Mouse (Mus musculus) right cerebral cortex, adult 2 months (tissue): ENCODE results near the gene Ice1.

Source experiments
- DNase-seq, 2 experiments: peaks; one replicate each; pipeline ENCODE4 v3.0.0; 2021 to 2022; ENCODE audit warnings: low spot score in 2 of 2

Ice1 gene

GRCm38 (mm10) chr13:70574216-70574615, 63.2 kb downstream of the Ice1 start:
- no peak for DNase-seq

- DNase-seq, result no peak
Measured at GRCm38 (mm10) chr13:70567889-70568288, 69.5 kb downstream of the Ice1 start.

- no peak for DNase-seq
Measured at GRCm38 (mm10) chr13:70553456-70553855, 84.0 kb downstream of the Ice1 start.

DNA sequence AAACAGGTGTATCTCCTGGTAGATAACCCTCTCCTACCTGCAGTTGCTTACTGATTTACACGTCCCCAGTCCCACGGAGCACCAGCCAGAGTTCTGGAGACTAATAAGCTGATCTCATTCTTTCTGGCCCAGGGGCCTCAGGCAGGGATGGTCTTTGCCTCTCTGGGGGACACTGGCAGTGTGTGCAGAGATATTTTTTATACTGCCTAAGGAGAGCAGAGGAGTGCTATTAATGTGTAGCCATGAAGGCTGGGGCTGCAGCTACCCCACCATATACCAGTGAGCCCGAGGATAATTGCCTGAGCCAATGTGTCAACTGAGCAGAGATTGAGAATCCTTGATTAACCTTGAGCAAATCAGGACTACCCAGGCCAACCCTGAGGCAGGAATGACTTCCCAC, 90.0 kb downstream of the Ice1 start:
- DNase-seq, result no peak

DNA sequence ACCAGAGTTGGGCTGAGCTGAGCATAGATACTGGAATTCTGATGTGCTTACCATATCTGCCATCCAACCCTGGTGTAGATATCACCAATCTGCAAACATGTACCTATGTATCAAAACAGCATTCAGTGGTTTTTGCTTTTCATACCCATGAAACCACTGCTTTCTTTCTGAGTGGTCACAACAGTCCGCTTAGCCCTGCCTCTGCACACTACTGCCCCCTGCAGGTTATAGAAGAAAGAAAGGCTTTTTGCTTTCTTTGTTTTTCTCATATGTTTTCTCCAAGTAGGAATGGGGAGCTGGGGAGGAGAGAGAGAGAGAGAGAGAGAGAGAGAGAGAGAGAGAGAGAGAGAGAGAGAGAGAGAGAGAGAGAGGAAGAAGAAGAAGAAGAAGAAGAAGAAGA, 92.2 kb downstream of the Ice1 start:
- DNase-seq, result peak in 1 of 2 experiments; percentile 3

- no peak for DNase-seq
Measured at GRCm38 (mm10) chr13:70539842-70540241, 97.6 kb downstream of the Ice1 start.

GRCm38 (mm10) chr13:70533412-70533811, 104.0 kb downstream of the Ice1 start:
- DNase-seq, result no peak

DNA sequence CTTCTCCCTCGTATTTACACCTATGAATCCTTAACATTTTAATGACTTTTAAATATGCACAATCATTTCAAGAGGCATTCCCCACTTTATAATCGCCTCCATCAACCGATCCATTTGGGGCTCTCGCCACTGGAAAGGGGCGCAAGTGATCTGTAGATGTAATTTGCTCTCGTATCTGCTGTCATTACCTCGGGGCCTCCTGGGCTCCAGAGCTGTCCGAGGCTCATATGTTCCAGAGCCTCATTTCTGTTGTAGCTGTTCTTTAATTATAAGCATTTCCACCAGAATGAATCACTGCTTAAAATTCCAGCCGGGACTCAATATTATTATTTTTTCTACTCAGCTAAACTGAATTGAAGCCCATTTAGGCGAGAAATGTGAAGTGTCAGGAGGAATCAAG, 104.7 kb downstream of the Ice1 start:
- DNase-seq, result no peak

- no peak for DNase-seq
Measured at GRCm38 (mm10) chr13:70517651-70518050, 119.8 kb downstream of the Ice1 start.

DNA sequence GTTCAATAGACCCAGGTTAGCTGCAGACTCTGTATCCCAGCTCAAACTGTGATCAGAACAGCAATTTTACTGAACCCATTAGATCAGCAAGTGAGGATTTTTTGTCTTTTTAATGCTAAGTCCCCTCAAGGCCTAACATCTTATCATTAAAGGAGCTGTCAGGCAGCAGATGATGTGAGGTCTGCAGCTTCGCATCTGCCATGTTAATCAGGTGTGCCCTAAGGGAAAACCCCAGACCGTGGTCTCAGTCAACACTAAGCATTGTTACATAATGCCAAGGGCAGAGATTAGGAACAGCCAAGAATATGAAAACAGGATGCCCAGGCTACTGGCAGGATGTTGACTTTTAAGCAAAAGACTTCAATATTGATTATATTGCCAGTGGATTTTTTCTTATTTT, 122.4 kb downstream of the Ice1 start:
- DNase-seq, result no peak

DNA sequence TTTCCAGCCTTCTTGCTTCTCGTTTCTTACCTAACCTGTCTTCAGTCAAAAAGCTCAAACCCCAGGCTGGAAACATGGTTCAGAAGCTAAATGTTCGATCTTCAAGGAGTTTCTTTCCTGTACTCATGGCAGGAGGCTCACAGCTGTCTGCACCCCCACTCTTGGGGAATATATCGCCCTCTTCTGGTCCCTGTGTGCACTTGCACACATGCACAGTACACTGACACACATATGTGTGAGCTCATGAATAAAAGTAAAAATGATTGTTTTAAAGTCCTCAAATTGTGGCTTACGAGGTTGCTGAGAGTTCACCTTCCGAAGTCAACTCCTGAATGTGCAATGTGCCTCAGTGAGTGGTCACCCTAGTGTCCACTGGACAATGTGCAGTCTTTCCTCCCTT, 127.2 kb downstream of the Ice1 start:
- no peak for DNase-seq

GRCm38 (mm10) chr13:70509375-70510016, 127.9 kb downstream of the Ice1 start:
- DNase-seq, result no peak

- DNase-seq, result no peak
Measured at GRCm38 (mm10) chr13:70508708-70509374, 128.6 kb downstream of the Ice1 start.
